Mouse (Mus musculus) stomach, embryonic 16.5 days (tissue): Measurements from ENCODE around the gene Pla2g4e. TPM values are rescaled to one million over a fixed set of nuclear protein-coding genes. Genes with fewer than 3 reads are reported as not detected.
"Not testable (repeated sequence)": the region's sequence is repeated elsewhere in the genome, so short reads cannot be mapped to it uniquely, and the experiment has no call there.

Source experiments
- ATAC-seq: fragments of 200-750 bp; cut with Nextera tagmentation; 2 replicates; pipeline ENCODE4 v1.8.0; 2017; ENCODE audit warnings: moderate number of reproducible peaks, moderate TSS enrichment; ENCODE audit not compliant: insufficient read depth, low FRiP score
- H3K27ac ChIP-seq: fragments of 300-500 bp; sonication (generic); 2 replicates; pipeline ENCODE4 v1.5.1; 2014; ENCODE audit warnings: low read length
- H3K27me3 ChIP-seq: fragments of 300-500 bp; sonication (generic); 2 replicates; pipeline ENCODE4 v1.6.1; 2014; ENCODE audit warnings: low read length, control low read depth, mixed read lengths; ENCODE audit not compliant: control insufficient read depth, insufficient read depth
- H3K36me3 ChIP-seq: fragments of 300-500 bp; sonication (generic); 2 replicates; pipeline ENCODE4 v1.6.1; 2014; ENCODE audit warnings: low read length; ENCODE audit not compliant: control insufficient read depth, insufficient read depth
- H3K4me1 ChIP-seq: fragments of 300-500 bp; sonication (generic); 2 replicates; pipeline ENCODE4 v1.6.1; 2014; ENCODE audit warnings: low read length, control low read depth, mixed read lengths; ENCODE audit not compliant: control insufficient read depth, insufficient read depth
- H3K4me2 ChIP-seq: fragments of 300-500 bp; sonication (generic); 2 replicates; pipeline ENCODE4 v1.6.1; 2014; ENCODE audit warnings: low read depth, low read length, mixed read lengths
- H3K4me3 ChIP-seq: fragments of 300-500 bp; sonication (generic); replicated peaks from 2 replicates; pipeline ENCODE4 v1.5.1; 2014; ENCODE audit warnings: mild to moderate bottlenecking, low read length
- H3K9ac ChIP-seq: fragments of 300-500 bp; sonication (generic); 2 replicates; pipeline ENCODE4 v1.6.1; 2014; ENCODE audit warnings: low read length
- H3K9me3 ChIP-seq: fragments of 300-500 bp; sonication (generic); replicated peaks from 2 replicates; pipeline ENCODE4 v1.6.1; 2016; ENCODE audit warnings: low read length, control low read depth; ENCODE audit not compliant: control insufficient read depth
- WGBS: fragments of 180-500 bp; shearing (Covaris S2); extraction: QIAGEN DNeasy Blood & Tissue Kit; methylation state at CpG from one replicate; pipeline ENCODE4 v1.1.7; 2014; 5-methylcytosine and 5-hydroxymethylcytosine counted together
- polyA plus RNA-seq: library from polyadenylated mRNA; unstranded; fragments of >200 nt; fragmentation: Nextera tagmentation; extraction: Ambion mirVana; gene quantifications from 2 replicates; pipeline ENCODE4 v1.2.1, GENCODE M21; 2015

Gene Pla2g4e
- polyA plus RNA-seq, 1 experiment from 2014 or later, result 4.5 TPM

DNA sequence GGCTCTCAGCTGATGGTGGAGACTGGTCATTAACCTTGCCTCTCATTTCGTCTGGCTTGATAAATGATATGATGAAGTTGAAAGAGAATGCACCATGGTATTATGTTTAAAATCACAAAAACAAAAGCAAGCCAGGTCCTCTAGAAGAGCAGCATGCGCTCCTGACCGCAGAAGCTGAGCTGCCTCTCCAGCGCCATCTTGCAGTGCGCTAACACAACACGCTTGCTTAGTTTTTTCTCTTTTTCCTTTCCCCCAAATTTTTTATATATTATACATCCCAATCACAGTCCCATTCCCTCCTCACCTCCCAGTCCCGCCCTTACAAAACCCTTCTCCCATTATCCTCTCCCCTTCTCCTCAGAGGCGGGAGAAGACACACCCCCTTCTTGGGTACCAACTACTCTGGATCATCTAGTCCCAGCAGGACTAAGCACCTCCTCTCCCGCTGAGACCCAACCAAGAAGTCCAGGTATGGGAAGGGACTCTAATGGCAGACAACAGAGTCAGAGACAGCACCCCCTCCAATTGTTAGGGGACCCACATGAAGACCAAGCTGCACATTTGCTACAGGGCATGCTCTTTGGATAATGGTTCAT is 384 bp upstream of the Pla2g4e start:
- H3K4me2 ChIP-seq, result peak overlapping the region; percentile 83
- H3K4me1 ChIP-seq, result 0 out of 2 replicates have a peak, but pooled peaks cover 4% of the 10 kb centered on the region
- peak; percentile 31; the same call in 1 of the 2 replicates for ATAC-seq
- H3K36me3 ChIP-seq, result no peaks in the 10 kb centered on the region
- WGBS, result 20% methylated on average over 9 of the region's 9 CpGs
- no peaks in the 10 kb centered on the region; the same call in 1 of the 2 replicates for H3K27me3 ChIP-seq
- peak overlapping the region; percentile 43 for H3K9ac ChIP-seq
- H3K27ac ChIP-seq, result no peak overlapping the region
- H3K9me3 ChIP-seq, result no peaks in the 10 kb centered on the region
- peak overlapping the region; percentile 43 for H3K4me3 ChIP-seq

DNA sequence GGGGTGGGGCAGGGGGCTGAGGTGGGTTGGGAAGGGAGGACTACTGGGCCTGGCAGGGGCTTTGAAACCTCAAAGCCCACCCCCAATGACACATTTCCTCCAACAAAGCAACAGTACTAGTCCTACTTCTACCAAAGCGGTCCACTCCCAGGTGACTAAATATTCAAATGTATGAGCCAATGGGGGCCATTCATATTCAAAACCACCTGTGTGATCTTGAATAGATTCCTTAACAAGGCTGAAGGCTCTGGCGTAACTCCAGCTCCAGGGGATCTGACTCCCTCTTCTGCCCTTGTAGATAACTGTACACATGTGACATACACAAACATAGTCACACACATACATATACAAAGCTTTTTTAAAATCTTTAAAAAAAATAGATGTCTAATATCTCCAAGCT is 1.1 kb downstream of the Pla2g4e start:
- H3K4me1 ChIP-seq, result 0 out of 2 replicates have a peak, but pooled peaks cover 4% of the 10 kb centered on the region
- H3K4me2 ChIP-seq, result no peak overlapping the region
- H3K9ac ChIP-seq, result no peak overlapping the region
- H3K9me3 ChIP-seq, result no peaks in the 10 kb centered on the region
- H3K27me3 ChIP-seq, result no peaks in the 10 kb centered on the region; the same call in 1 of the 2 replicates
- H3K36me3 ChIP-seq, result no peaks in the 10 kb centered on the region
- WGBS, result 95% methylated on average over 2 of the region's 2 CpGs
- no peak for ATAC-seq
- no peak overlapping the region for H3K4me3 ChIP-seq
- no peak overlapping the region for H3K27ac ChIP-seq

DNA sequence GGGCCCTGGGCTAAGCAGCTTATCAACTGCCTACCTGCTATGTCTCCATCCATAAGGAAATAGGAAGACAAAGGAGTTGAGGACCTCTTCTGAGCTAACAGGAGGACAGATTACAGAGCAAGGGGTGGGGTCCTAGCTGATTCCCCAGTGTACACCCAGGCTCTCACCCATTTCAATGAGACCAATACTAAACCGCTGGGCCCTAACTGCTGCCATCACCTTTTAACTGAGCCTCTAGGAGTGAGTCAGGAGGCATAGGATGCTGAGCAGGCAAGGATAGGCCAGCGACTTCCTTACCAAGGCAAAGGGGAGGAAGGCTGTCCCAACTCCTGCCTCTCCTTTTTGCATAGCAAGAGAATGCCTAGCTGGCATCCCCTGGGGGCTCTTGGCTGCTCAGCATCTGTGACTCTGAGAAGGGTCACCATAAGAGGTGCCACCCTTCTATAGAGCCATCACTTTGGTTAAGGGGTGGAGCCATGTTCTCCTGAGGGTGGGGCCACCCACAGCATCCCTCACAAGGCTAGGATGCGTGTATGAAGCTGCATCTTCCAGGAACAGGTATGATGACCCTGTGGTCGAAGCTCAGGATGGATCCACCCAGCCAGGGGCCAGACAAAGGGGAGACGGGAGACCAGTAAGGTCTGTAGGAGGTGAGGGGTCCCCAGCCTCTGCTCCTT is 2.2 kb downstream of the Pla2g4e start:
- WGBS, result 76% methylated on average over 5 of the region's 5 CpGs
- H3K4me2 ChIP-seq, result no peak overlapping the region
- H3K9me3 ChIP-seq, result no peaks in the 10 kb centered on the region
- no peaks in the 10 kb centered on the region; the same call in 1 of the 2 replicates for H3K27me3 ChIP-seq
- H3K36me3 ChIP-seq, result no peaks in the 10 kb centered on the region
- H3K4me1 ChIP-seq, result 0 out of 2 replicates have a peak, but pooled peaks cover 4% of the 10 kb centered on the region
- no peak for ATAC-seq
- H3K4me3 ChIP-seq, result no peak overlapping the region
- H3K27ac ChIP-seq, result no peak overlapping the region
- no peak overlapping the region for H3K9ac ChIP-seq

DNA sequence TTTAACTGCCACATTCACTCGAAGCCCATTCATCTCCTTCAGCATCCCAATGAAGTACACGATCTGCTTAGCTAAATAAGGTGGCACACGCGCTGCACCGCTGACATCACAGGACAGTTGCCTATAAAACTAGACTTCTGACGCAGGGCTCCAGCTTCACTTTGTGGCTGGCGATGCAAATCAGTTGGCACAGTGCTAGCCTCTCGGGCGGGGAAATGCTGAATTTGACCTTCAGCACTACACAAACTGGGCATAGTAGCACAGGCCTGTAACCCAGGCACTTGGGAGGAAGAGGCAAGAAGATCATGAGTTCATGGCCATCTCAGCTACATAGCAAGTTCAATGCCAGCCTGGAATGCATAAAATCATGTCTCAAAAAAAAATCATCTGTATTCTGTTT is 6.4 kb downstream of the Pla2g4e start:
- not testable (repeated sequence) for H3K27ac ChIP-seq, H3K4me3 ChIP-seq, H3K4me2 ChIP-seq, H3K9me3 ChIP-seq, H3K4me1 ChIP-seq, H3K9ac ChIP-seq, H3K36me3 ChIP-seq, H3K27me3 ChIP-seq, ATAC-seq
- 88% methylated on average over 8 of the region's 9 CpGs for WGBS

DNA sequence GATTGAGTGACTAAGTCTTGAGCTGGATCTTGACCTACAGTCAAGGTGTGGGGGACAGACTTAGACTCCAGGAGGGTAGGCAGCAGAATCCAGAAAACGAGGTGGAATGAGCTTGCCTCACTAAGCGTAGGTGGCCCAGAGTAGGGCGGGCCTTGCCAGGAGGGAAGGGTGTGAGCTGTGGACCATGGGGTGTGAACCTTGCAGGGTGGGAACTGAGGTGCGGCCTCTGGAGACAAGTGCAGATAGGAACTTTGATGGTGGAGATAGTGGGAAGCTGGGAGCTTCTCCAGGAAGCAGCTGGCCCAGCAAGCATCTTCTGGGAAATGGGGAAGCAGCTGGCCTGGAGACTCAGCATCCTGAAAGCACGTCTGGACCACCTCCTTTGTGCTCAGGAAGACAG is 7.4 kb downstream of the Pla2g4e start:
- Histone ChIP-seq H3K4me2 (no peak overlapping the region), H3K9ac (no peak overlapping the region), H3K9me3 (no peaks in the 10 kb centered on the region), H3K4me3 (no peak overlapping the region), H3K27me3 (no peaks in the 10 kb centered on the region), H3K4me1 (no peaks in the 10 kb centered on the region), H3K36me3 (no peaks in the 10 kb centered on the region), H3K27ac (no peak overlapping the region)
- no peak for ATAC-seq
- 72% methylated on average over 5 of the region's 5 CpGs for WGBS

DNA sequence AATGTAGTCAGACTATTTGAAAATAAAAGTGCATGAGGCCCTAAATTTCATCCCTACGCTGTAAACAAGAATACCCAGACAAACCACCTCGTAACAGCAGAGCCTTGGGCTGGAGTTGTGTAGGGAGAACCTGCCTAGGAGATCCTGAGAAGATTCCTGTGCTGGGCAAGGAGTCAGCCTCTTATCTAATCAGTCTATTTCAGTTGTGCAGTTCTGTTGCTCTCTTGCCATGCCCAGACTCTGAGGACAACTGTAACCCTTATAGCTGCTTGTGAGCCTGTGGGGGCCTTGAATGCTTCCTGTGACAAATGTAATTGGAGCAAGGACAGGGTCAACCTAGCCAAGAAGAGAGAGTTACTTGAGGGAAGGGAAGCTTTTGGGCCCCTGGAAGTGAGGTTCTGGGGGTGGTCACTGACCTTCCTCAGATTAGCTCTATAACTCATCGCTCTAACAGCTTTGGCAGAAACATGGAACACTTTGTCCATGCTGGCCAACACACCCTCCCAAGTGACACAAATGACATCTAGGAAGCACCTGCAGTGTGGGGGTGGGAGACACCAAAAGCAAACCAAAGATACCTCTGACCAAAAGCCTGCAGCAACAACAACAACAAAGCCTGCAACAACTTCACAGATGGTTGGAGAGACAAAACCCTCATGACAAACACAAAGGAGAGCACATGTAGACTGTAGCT is 9.0 kb downstream of the Pla2g4e start:
- Histone ChIP-seq H3K36me3 (no peaks in the 10 kb centered on the region), H3K9me3 (no peaks in the 10 kb centered on the region), H3K27ac (no peak overlapping the region), H3K9ac (no peak overlapping the region), H3K4me1 (no peaks in the 10 kb centered on the region), H3K27me3 (no peaks in the 10 kb centered on the region), H3K4me2 (no peak overlapping the region), H3K4me3 (no peak overlapping the region)
- ATAC-seq, result no peak
- WGBS, result 84% methylated on average over 3 of the region's 3 CpGs

DNA sequence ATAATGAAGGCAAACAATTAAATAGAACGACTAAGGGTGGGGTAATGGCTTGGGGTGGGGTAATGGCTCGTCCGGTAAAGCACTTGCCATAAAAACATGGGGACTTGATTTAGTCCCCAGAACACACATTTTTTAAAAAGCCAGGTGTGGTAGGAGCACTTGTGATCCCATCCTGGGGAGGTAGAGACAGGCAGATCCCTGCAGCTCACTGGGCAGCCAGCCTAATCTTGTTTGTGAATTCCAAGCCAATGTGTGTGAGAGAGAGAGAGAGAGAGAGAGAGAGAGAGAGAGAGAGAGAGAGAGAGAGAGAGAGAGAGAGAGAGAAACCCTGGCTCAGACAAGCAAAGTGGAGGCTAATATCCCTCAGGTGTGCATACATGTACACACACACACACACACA is 9.8 kb downstream of the Pla2g4e start:
- no peak for ATAC-seq
- no peaks in the 10 kb centered on the region for H3K36me3 ChIP-seq
- H3K4me2 ChIP-seq, result no peak overlapping the region
- H3K4me1 ChIP-seq, result no peaks in the 10 kb centered on the region
- WGBS, result 54% methylated on average over 3 of the region's 3 CpGs
- no peaks in the 10 kb centered on the region for H3K27me3 ChIP-seq
- no peak overlapping the region for H3K4me3 ChIP-seq
- H3K27ac ChIP-seq, result no peak overlapping the region
- H3K9ac ChIP-seq, result no peak overlapping the region
- H3K9me3 ChIP-seq, result no peaks in the 10 kb centered on the region

DNA sequence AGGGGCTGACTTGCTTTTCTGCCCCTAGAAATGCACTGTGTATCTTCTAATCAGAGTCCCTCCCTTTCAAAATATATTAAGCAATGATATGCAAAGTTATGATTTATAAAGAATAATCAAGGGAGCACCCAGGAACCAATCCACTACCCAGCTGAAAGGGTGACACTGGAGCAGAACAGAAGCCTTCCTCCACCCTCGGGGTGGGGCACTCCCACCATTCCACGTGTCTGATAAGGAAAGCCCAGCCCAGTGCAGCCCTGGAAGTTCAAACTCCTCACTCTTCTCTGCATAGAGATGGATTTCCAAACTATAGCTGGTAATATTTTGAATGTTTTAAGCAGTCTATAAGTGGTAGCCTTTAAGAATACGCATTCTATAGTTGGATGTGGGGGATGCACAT is 13.5 kb downstream of the Pla2g4e start:
- peak; percentile 92 for ATAC-seq
- no peaks in the 10 kb centered on the region for H3K9me3 ChIP-seq
- WGBS, result 46% methylated on average over 3 of the region's 3 CpGs

DNA sequence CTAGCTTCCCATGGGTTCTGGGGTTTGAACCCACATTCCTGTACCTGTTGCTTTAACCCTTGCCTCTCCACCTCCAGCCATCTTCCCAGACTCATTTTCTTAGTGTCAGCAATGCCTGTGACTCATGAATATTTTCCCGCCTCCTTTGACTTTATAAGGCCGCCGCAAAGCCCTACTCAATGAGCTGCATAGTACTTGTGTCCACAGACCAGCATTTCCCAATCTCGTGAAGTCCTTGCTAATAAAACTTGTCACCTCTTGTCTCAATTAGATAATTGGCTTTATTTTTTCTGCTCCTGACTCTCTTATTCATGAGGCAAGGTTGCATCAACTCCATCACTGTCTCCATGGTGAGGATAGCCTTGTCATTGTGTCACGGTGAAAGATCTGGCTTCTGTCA is 30.5 kb downstream of the Pla2g4e start:
- no peaks in the 10 kb centered on the region for H3K9me3 ChIP-seq
- H3K4me3 ChIP-seq, result no peak overlapping the region
- no peaks in the 10 kb centered on the region for H3K27me3 ChIP-seq
- WGBS, result 91% methylated on average over 5 of the region's 5 CpGs
- no peak overlapping the region for H3K9ac ChIP-seq
- no peaks in the 10 kb centered on the region for H3K36me3 ChIP-seq
- no peak overlapping the region for H3K27ac ChIP-seq
- H3K4me2 ChIP-seq, result no peak overlapping the region
- no peaks in the 10 kb centered on the region for H3K4me1 ChIP-seq
- no peak for ATAC-seq

More for the DNA sequence above, 13.5 kb downstream of the Pla2g4e start:
- H3K27me3 ChIP-seq, result no peaks in the 10 kb centered on the region
- H3K9ac ChIP-seq, result no peak overlapping the region
- no peaks in the 10 kb centered on the region for H3K4me1 ChIP-seq
- H3K27ac ChIP-seq, result no peak overlapping the region
- H3K4me3 ChIP-seq, result no peak overlapping the region
- H3K36me3 ChIP-seq, result no peaks in the 10 kb centered on the region
- H3K4me2 ChIP-seq, result no peak overlapping the region
